Mouse (Mus musculus): ENCODE results near the gene Cep295nl. TPM values are rescaled to one million over a fixed set of nuclear protein-coding genes. Genes with fewer than 3 reads are reported as not detected.

The Cep295nl gene
- polyA plus RNA-seq, 1 experiment from 2014 or later = 0.59 TPM

- WGBS = 77% methylated on average over 11 of the region's 11 CpGs
- Histone ChIP-seq H3K4me2 (replicated peaks) (no peak overlapping the region), H3K4me1 (peaks cover 47% of the 10 kb centered on the region), H3K9ac (no peak overlapping the region), H3K27me3 (no peaks in the 10 kb centered on the region), H3K27ac (replicated peaks) (0 out of 2 replicates have a peak overlapping the region, but pooled peaks have one; percentile 51), H3K9me3 (replicated peaks) (no peaks in the 10 kb centered on the region), H3K4me3 (replicated peaks) (no peak overlapping the region), H3K36me3 (peaks cover 20% of the 10 kb centered on the region)
- ATAC-seq (ENCODE audit: insufficient number of reproducible peaks, low FRiP score, low TSS enrichment, low read depth) = no peak
Measured at GRCm38 (mm10) chr11:118332376-118332775, 9.9 kb downstream of the Cep295nl start.

GRCm38 (mm10) chr11:118330777-118331176, 11.5 kb downstream of the Cep295nl start:
- Histone ChIP-seq H3K4me3 (replicated peaks) (no peak overlapping the region), H3K4me1 (peaks cover 63% of the 10 kb centered on the region), H3K9ac (no peak overlapping the region), H3K9me3 (replicated peaks) (no peaks in the 10 kb centered on the region), H3K36me3 (peaks cover 20% of the 10 kb centered on the region), H3K27ac (replicated peaks) (no peak overlapping the region), H3K4me2 (replicated peaks) (no peak overlapping the region), H3K27me3 (no peaks in the 10 kb centered on the region)
- WGBS = 96% methylated on average over 16 of the region's 16 CpGs
- ATAC-seq (ENCODE audit: insufficient number of reproducible peaks, low FRiP score, low TSS enrichment, low read depth) = no peak

GRCm38 (mm10) chr11:118330361-118330760, 11.9 kb downstream of the Cep295nl start:
- Histone ChIP-seq H3K4me1 (peaks cover 66% of the 10 kb centered on the region), H3K4me2 (replicated peaks) (no peak overlapping the region), H3K36me3 (peaks cover 20% of the 10 kb centered on the region), H3K27ac (replicated peaks) (no peak overlapping the region), H3K27me3 (no peaks in the 10 kb centered on the region), H3K4me3 (replicated peaks) (no peak overlapping the region), H3K9ac (no peak overlapping the region), H3K9me3 (replicated peaks) (no peaks in the 10 kb centered on the region)
- no peak for ATAC-seq (ENCODE audit: insufficient number of reproducible peaks, low FRiP score, low TSS enrichment, low read depth)
- 91% methylated on average over 14 of the region's 14 CpGs for WGBS

- ATAC-seq (ENCODE audit: insufficient number of reproducible peaks, low FRiP score, low TSS enrichment, low read depth) = no peak
- Histone ChIP-seq H3K9ac (no peak overlapping the region), H3K4me1 (peaks cover 68% of the 10 kb centered on the region), H3K27me3 (no peaks in the 10 kb centered on the region), H3K27ac (replicated peaks) (peak overlapping the region; percentile 89; the same call in 1 of the 2 replicates), H3K4me2 (replicated peaks) (no peak overlapping the region), H3K36me3 (peaks cover 20% of the 10 kb centered on the region), H3K9me3 (replicated peaks) (no peaks in the 10 kb centered on the region), H3K4me3 (replicated peaks) (no peak overlapping the region)
- WGBS = 85% methylated on average over 5 of the region's 5 CpGs
Measured at GRCm38 (mm10) chr11:118328947-118329346, 13.4 kb downstream of the Cep295nl start.

- H3K27ac ChIP-seq (replicated peaks) = peak overlapping the region; percentile 89
- H3K9ac ChIP-seq = no peak overlapping the region
Measured at GRCm38 (mm10) chr11:118328511-118328910, 13.8 kb downstream of the Cep295nl start.

GRCm38 (mm10) chr11:118326991-118327971, 15.0 kb downstream of the Cep295nl start:
- peak; percentile 83 for ATAC-seq (ENCODE audit: insufficient number of reproducible peaks, low FRiP score, low TSS enrichment, low read depth)
- Histone ChIP-seq H3K27ac (replicated peaks) (peak overlapping the region; percentile 89), H3K4me2 (replicated peaks) (peak overlapping the region; percentile 37), H3K27me3 (no peaks in the 10 kb centered on the region), H3K4me1 (peaks cover 70% of the 10 kb centered on the region), H3K36me3 (peaks cover 7% of the 10 kb centered on the region), H3K9ac (peak overlapping the region; percentile 10), H3K9me3 (replicated peaks) (no peaks in the 10 kb centered on the region), H3K4me3 (replicated peaks) (peak overlapping the region; percentile 15; the same call in 1 of the 2 replicates)
- 34% methylated on average over 24 of the region's 24 CpGs for WGBS

More at GRCm38 (mm10) chr11:118328511-118328910, 13.8 kb downstream of the Cep295nl start:
- no peak overlapping the region for H3K4me3 ChIP-seq (replicated peaks)
- peaks cover 19% of the 10 kb centered on the region for H3K36me3 ChIP-seq
- 85% methylated on average over 6 of the region's 6 CpGs for WGBS
- H3K27me3 ChIP-seq = no peaks in the 10 kb centered on the region
- no peak for ATAC-seq (ENCODE audit: insufficient number of reproducible peaks, low FRiP score, low TSS enrichment, low read depth)
- H3K4me1 ChIP-seq = peaks cover 68% of the 10 kb centered on the region
- H3K4me2 ChIP-seq (replicated peaks) = no peak overlapping the region
- H3K9me3 ChIP-seq (replicated peaks) = no peaks in the 10 kb centered on the region

GRCm38 (mm10) chr11:118326491-118326890, 15.8 kb downstream of the Cep295nl start:
- 80% methylated on average over 4 of the region's 4 CpGs for WGBS
- H3K27ac ChIP-seq (replicated peaks) = peak overlapping the region; percentile 89
- no peak overlapping the region for H3K9ac ChIP-seq
- H3K36me3 ChIP-seq = peaks cover 7% of the 10 kb centered on the region
- H3K27me3 ChIP-seq = no peaks in the 10 kb centered on the region
- H3K4me3 ChIP-seq (replicated peaks) = no peak overlapping the region
- H3K9me3 ChIP-seq (replicated peaks) = no peaks in the 10 kb centered on the region
- peaks cover 70% of the 10 kb centered on the region for H3K4me1 ChIP-seq
- no peak for ATAC-seq (ENCODE audit: insufficient number of reproducible peaks, low FRiP score, low TSS enrichment, low read depth)
- no peak overlapping the region for H3K4me2 ChIP-seq (replicated peaks)

- no peak overlapping the region for H3K4me2 ChIP-seq (replicated peaks)
- H3K9ac ChIP-seq = no peak overlapping the region
- no peak overlapping the region for H3K4me3 ChIP-seq (replicated peaks)
- WGBS = 29% methylated on average over 5 of the region's 5 CpGs
- peak overlapping the region; percentile 79 for H3K27ac ChIP-seq (replicated peaks)
- peaks cover 69% of the 10 kb centered on the region for H3K4me1 ChIP-seq
- peak; percentile 66; the same call in 1 of the 2 replicates for ATAC-seq (ENCODE audit: insufficient number of reproducible peaks, low FRiP score, low TSS enrichment, low read depth)
- peaks cover 7% of the 10 kb centered on the region; the same call in 1 of the 2 replicates for H3K36me3 ChIP-seq
- no peaks in the 10 kb centered on the region for H3K27me3 ChIP-seq
- H3K9me3 ChIP-seq (replicated peaks) = no peaks in the 10 kb centered on the region
Measured at GRCm38 (mm10) chr11:118324541-118324940, 17.8 kb downstream of the Cep295nl start.

- no peaks in the 10 kb centered on the region for H3K27me3 ChIP-seq
- peaks cover 69% of the 10 kb centered on the region for H3K4me1 ChIP-seq
- 82% methylated on average over 5 of the region's 5 CpGs for WGBS
- peak overlapping the region; percentile 79 for H3K27ac ChIP-seq (replicated peaks)
- ATAC-seq (ENCODE audit: insufficient number of reproducible peaks, low FRiP score, low TSS enrichment, low read depth) = no peak
- no peak overlapping the region for H3K4me3 ChIP-seq (replicated peaks)
- H3K9ac ChIP-seq = no peak overlapping the region
- H3K4me2 ChIP-seq (replicated peaks) = no peak overlapping the region
- H3K36me3 ChIP-seq = peaks cover 12% of the 10 kb centered on the region
- no peaks in the 10 kb centered on the region for H3K9me3 ChIP-seq (replicated peaks)
Measured at GRCm38 (mm10) chr11:118323974-118324373, 18.3 kb downstream of the Cep295nl start.

- Histone ChIP-seq H3K36me3 (peaks cover 18% of the 10 kb centered on the region), H3K4me3 (replicated peaks) (no peak overlapping the region), H3K27me3 (no peaks in the 10 kb centered on the region), H3K4me2 (replicated peaks) (no peak overlapping the region), H3K9ac (no peak overlapping the region), H3K9me3 (replicated peaks) (no peaks in the 10 kb centered on the region), H3K27ac (replicated peaks) (no peak overlapping the region), H3K4me1 (peaks cover 56% of the 10 kb centered on the region)
- ATAC-seq (ENCODE audit: insufficient number of reproducible peaks, low FRiP score, low TSS enrichment, low read depth) = no peak
- 65% methylated on average over 3 of the region's 3 CpGs for WGBS
Measured at GRCm38 (mm10) chr11:118322647-118323046, 19.7 kb downstream of the Cep295nl start.

GRCm38 (mm10) chr11:118321971-118322370, 20.3 kb downstream of the Cep295nl start:
- H3K9ac ChIP-seq = no peak overlapping the region
- no peak overlapping the region for H3K27ac ChIP-seq (replicated peaks)
- no peak overlapping the region for H3K4me3 ChIP-seq (replicated peaks)
- no peak overlapping the region for H3K4me2 ChIP-seq (replicated peaks)
- H3K9me3 ChIP-seq (replicated peaks) = no peaks in the 10 kb centered on the region
- no peaks in the 10 kb centered on the region for H3K27me3 ChIP-seq
- whole genome bisulfite sequencing = 72% methylated on average over 4 of the region's 4 CpGs
- H3K36me3 ChIP-seq = peaks cover 24% of the 10 kb centered on the region
- ATAC-seq (ENCODE audit: insufficient number of reproducible peaks, low FRiP score, low TSS enrichment, low read depth) = no peak
- peaks cover 49% of the 10 kb centered on the region for H3K4me1 ChIP-seq

All from embryonic facial prominence, embryonic 15.5 days (tissue).